Mouse (Mus musculus) forebrain, embryonic 16.5 days (tissue): ENCODE results near the gene Rps11. TPM values are rescaled to one million over a fixed set of nuclear protein-coding genes. Genes with fewer than 3 reads are reported as not detected.

Experiments used
- ATAC-seq: fragments of 200-750 bp; cut with Nextera tagmentation; 2 replicates; pipeline ENCODE4 v1.8.0; 2017; ENCODE audit warnings: mild to moderate bottlenecking, moderate library complexity
- H3K27ac ChIP-seq: fragments of 300-500 bp; sonication (generic); 2 replicates; pipeline ENCODE4 v1.5.1; 2014; ENCODE audit warnings: low read length, control low read depth
- H3K27me3 ChIP-seq: fragments of 300-500 bp; sonication (generic); replicated peaks from 2 replicates; pipeline ENCODE4 v1.6.1; 2014; ENCODE audit warnings: low read length; ENCODE audit not compliant: control insufficient read depth, insufficient read depth
- H3K36me3 ChIP-seq: fragments of 300-500 bp; sonication (generic); 2 replicates; pipeline ENCODE4 v1.6.1; 2014; ENCODE audit not compliant: control insufficient read depth, insufficient read depth
- H3K4me1 ChIP-seq: fragments of 300-500 bp; sonication (generic); replicated peaks from 2 replicates; pipeline ENCODE4 v1.6.1; 2014; ENCODE audit warnings: low read length; ENCODE audit not compliant: control insufficient read depth, insufficient read depth
- H3K4me2 ChIP-seq: fragments of 300-500 bp; sonication (generic); 2 replicates; pipeline ENCODE4 v1.6.1; 2014; ENCODE audit warnings: mild to moderate bottlenecking, low read length, control low read depth
- H3K4me3 ChIP-seq: fragments of 300-500 bp; sonication (generic); replicated peaks from 2 replicates; pipeline ENCODE4 v1.5.1; 2014; ENCODE audit warnings: mild to moderate bottlenecking, low read length, control low read depth
- H3K9ac ChIP-seq: fragments of 300-500 bp; sonication (generic); replicated peaks from 2 replicates; pipeline ENCODE4 v1.6.1; 2014; ENCODE audit warnings: low read depth, low read length, control low read depth
- H3K9me3 ChIP-seq: fragments of 300-500 bp; sonication (generic); 2 replicates; pipeline ENCODE4 v1.6.1; 2016; ENCODE audit warnings: low read length; ENCODE audit not compliant: control insufficient read depth
- WGBS: fragments of 180-500 bp; shearing (Covaris S2); extraction: QIAGEN DNeasy Blood & Tissue Kit; methylation state at CpG from one replicate; pipeline ENCODE4 v1.1.7; 2014; 5-methylcytosine and 5-hydroxymethylcytosine counted together
- polyA plus RNA-seq: library from polyadenylated mRNA; unstranded; fragments of >200 nt; fragmentation: Nextera tagmentation; extraction: Ambion mirVana; gene quantifications from 2 replicates; pipeline ENCODE4 v1.2.1, GENCODE M21; 2015

Rps11 gene
- polyA plus RNA-seq, 1 experiment from 2014 or later: 860 TPM

DNA sequence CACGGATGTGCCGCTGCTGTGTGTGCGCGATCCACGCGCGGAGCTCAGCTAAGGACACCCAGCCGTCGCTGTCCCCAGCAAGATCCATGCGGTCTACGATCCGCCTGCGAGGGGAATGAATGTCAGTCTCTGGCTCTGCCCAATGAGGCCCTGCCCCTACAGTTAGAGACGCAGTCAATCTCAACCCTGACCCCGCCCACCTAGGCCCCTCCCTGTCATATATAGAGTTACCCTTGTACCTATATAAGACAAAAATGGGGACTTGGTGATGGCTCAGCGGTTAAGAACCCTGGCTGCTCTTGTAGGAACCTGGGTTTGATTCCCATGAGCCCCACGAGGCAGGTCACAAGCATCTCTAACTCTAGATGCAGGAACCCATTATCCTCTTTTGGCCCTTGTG is 35.6 kb downstream of the Rps11 start:
- Histone ChIP-seq H3K27me3 (no peaks in the 10 kb centered on the region), H3K9me3 (no peaks in the 10 kb centered on the region), H3K4me2 (no peak overlapping the region), H3K9ac (no peak overlapping the region), H3K36me3 (peaks cover 6% of the 10 kb centered on the region; the same call in 1 of the 2 replicates), H3K27ac (no peak overlapping the region), H3K4me1 (peaks cover 11% of the 10 kb centered on the region), H3K4me3 (no peak overlapping the region)
- no peak for ATAC-seq
- 94% methylated on average over 17 of the region's 17 CpGs for WGBS

DNA sequence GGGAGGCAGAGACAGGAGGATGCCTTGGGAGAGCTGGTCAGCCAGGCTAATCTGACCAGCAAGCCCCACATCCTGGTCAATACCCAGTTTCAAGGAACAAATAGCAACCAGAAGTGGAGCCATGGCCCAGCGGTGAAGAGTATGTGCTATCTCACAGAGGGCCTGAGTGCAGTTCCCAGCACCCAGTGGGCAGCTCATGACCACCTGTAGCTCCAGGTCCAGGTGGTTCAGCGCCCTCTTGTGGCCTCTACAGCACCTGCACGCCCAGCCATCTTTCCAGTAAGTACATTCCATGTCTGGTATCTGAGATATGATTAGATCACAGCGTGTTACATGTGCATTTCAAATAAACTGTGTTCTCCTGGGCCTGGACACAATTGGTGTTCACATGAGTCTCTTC is 38.2 kb downstream of the Rps11 start:
- Histone ChIP-seq H3K9ac (no peak overlapping the region), H3K4me2 (no peak overlapping the region), H3K27me3 (no peaks in the 10 kb centered on the region), H3K36me3 (peaks cover 6% of the 10 kb centered on the region; the same call in 1 of the 2 replicates), H3K4me3 (no peak overlapping the region), H3K27ac (no peak overlapping the region), H3K4me1 (peaks cover under 1% of the 10 kb centered on the region; the same call in 1 of the 2 replicates), H3K9me3 (no peaks in the 10 kb centered on the region)
- 78% methylated on average over 4 of the region's 4 CpGs for WGBS
- ATAC-seq: no peak

DNA sequence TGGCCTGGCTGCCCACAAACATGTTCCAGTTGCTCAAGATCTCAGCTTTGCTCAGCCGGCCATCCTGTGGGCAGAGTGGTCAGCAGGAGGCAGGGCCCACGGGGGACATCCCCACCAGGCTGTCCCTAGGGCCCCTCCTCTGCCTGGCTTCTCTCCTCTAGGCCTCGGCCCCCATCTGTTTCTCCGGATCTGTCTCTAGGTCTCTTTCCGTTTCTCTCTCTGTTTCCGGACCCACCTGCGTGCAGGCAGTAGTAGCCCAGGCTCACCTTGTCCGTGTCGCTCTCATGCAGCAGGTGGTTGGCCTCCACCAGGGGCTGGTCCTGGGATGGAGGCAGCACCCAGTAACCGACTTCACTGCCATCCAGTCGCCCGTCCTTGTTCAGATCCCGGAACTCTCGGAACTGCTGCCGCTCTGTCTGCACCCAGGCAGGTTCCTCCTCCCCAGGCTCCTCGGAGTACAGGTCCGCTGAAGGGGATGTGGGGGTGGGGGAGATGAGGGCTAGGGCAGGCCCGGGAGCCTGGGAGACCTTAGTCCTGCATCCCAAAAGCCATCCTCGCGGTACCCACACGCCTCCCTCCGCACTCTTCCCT is 40.8 kb downstream of the Rps11 start:
- Histone ChIP-seq H3K36me3 (peaks cover 6% of the 10 kb centered on the region; the same call in 1 of the 2 replicates), H3K27ac (no peak overlapping the region), H3K4me2 (no peak overlapping the region), H3K27me3 (no peaks in the 10 kb centered on the region), H3K4me3 (no peak overlapping the region), H3K9ac (no peak overlapping the region), H3K4me1 (no peaks in the 10 kb centered on the region), H3K9me3 (no peaks in the 10 kb centered on the region)
- WGBS: 89% methylated on average over 22 of the region's 22 CpGs
- ATAC-seq: no peak

DNA sequence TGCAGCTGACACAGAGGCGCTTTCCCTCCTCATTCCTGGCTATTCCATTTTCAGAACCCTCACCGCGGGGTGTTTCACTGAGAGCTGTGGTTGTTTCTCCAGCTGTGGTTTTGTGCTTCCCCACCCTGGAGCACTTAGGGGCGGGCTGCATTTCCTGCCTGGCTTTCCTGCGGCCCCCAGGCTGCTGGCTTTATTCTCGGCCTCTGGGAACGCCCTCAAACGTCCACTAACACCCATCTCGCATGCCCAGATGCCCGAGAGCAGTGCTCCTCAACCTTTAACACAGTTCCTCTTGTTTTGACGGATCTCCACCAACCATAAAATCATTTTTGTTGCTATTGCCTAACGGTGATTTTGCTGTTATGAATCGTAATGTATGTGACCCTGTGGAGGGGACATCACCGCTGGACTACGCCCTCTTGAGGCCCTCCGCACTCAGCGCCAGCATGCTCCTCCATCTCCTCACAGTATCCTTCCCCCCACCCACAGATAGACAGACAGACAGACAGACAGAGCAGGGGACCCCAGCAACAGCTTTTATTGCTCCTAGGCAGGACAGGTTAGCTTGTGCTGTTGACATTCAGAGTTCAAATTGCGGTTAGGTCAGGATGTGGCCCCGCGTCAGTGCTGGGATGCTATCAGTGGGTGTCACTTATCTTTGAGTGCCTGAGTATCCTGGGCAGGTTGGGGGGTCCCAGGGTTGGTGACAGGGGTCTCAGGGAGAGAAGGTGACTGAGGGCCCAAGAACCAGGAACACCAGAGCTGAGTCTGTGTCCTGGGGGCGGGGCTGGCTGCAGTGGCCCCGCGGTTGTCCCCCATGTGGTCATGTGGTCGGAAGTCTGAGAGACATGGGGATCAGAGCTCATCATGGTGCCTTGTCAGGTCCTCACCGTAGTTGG is 41.6 kb downstream of the Rps11 start:
- no peak overlapping the region for H3K4me2 ChIP-seq
- no peaks in the 10 kb centered on the region for H3K27me3 ChIP-seq
- 82% methylated on average over 25 of the region's 25 CpGs for WGBS
- H3K4me3 ChIP-seq: no peak overlapping the region
- no peak for ATAC-seq
- H3K36me3 ChIP-seq: peaks cover 6% of the 10 kb centered on the region; the same call in 1 of the 2 replicates
- H3K9me3 ChIP-seq: no peaks in the 10 kb centered on the region
- no peak overlapping the region for H3K27ac ChIP-seq
- H3K9ac ChIP-seq: no peak overlapping the region
- H3K4me1 ChIP-seq: no peaks in the 10 kb centered on the region

DNA sequence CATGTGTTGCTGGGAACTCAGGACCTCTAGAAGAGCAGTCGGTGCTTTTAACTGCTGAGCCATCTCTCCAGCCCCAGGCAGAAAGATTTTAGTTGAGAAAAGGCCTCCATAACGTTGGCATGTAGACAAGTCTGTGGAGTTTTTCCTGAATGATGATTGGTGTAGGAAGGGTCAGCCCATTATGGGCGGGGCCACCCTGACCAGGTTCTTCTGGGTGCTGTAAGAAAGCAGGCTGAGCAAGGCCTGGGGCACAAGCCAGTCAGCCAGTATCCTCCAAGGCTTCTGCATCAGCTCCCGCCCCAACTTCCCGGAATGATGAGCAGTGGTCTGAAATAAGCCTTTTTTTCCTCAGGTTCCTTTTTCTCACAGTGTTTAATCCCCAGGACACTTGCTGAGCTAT is 43.2 kb downstream of the Rps11 start:
- no peak overlapping the region for H3K4me2 ChIP-seq
- H3K27ac ChIP-seq: no peak overlapping the region
- no peak for ATAC-seq
- 0 out of 2 replicates have a peak, but pooled peaks cover 2% of the 10 kb centered on the region for H3K36me3 ChIP-seq
- H3K9me3 ChIP-seq: no peaks in the 10 kb centered on the region
- H3K4me1 ChIP-seq: no peaks in the 10 kb centered on the region
- no peak overlapping the region for H3K4me3 ChIP-seq
- WGBS: 38% methylated on average over 5 of the region's 5 CpGs
- H3K27me3 ChIP-seq: no peaks in the 10 kb centered on the region
- no peak overlapping the region for H3K9ac ChIP-seq

DNA sequence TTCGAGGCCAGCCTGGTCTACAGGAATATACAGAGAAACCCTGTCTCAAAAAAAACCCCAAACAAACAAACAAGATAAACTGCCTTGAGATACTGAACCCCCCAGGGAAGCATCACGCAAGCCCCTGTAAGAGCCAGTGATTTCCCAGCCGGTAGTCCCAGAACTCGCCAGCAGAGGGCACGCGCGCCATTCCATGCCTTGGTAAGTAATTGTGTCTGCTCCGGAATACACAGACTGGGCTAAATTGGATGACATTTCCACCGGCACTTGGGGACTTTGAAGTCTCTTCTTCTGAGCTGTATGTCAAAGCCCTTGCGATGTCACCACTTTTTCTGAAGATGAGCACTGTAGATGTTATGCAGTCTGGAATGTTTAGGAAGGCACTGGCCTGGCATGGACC is 44.4 kb downstream of the Rps11 start:
- WGBS: 2% methylated on average over 10 of the region's 10 CpGs
- Histone ChIP-seq H3K36me3 (no peaks in the 10 kb centered on the region), H3K9me3 (no peaks in the 10 kb centered on the region), H3K4me2 (no peak overlapping the region), H3K9ac (no peak overlapping the region), H3K27me3 (no peaks in the 10 kb centered on the region), H3K4me3 (no peak overlapping the region), H3K4me1 (no peaks in the 10 kb centered on the region), H3K27ac (no peak overlapping the region)
- peak; percentile 75 for ATAC-seq

DNA sequence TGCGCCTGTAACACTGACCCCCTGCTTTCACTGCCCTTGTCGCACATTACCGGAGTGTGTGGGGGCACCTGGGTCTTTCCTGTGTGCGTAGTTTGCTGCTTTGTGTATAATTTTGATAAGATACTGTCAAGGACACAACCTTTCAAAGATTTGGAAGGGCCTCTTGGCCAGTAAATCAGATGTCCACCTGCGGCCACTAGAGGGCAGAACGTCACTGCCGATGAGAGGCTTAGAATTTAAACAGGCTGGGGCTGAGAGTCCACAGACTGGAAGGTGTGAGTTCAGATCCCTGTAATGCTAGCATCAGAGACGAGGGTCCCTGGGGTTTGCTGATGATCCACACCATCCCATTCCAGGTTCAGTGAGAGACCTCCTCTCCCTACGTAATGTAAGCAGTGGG is 45.7 kb downstream of the Rps11 start:
- Histone ChIP-seq H3K9me3 (no peaks in the 10 kb centered on the region), H3K4me1 (no peaks in the 10 kb centered on the region), H3K4me2 (no peak overlapping the region), H3K27ac (no peak overlapping the region), H3K36me3 (no peaks in the 10 kb centered on the region), H3K27me3 (no peaks in the 10 kb centered on the region), H3K9ac (no peak overlapping the region), H3K4me3 (no peak overlapping the region)
- WGBS: 37% methylated on average over 9 of the region's 9 CpGs
- no peak for ATAC-seq

DNA sequence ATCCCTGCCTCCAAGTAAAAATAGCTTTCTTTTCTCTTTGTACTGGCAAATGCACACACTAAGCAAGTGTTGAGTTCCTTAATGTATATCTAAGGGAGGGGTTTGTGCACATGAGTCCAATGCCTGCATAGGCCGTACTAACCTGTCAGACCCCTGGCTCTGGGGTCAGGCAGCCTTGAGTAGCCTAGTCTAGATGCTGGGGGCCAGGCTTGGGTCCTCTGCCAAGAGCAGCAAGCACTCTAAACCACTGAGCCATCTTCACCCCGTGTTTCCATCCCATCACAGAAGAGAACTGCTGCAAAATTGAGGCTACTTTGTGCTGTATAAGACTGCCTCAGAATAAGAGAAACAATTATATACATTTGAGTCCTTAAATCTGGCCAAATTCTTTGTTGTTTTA is 46.4 kb downstream of the Rps11 start:
- H3K36me3 ChIP-seq: no peaks in the 10 kb centered on the region
- no peaks in the 10 kb centered on the region for H3K4me1 ChIP-seq
- H3K4me2 ChIP-seq: no peak overlapping the region
- no peak overlapping the region for H3K9ac ChIP-seq
- H3K27ac ChIP-seq: no peak overlapping the region
- H3K27me3 ChIP-seq: no peaks in the 10 kb centered on the region
- H3K4me3 ChIP-seq: no peak overlapping the region
- ATAC-seq: no peak
- no peaks in the 10 kb centered on the region for H3K9me3 ChIP-seq
- 89% methylated on average over 2 of the region's 2 CpGs for WGBS

DNA sequence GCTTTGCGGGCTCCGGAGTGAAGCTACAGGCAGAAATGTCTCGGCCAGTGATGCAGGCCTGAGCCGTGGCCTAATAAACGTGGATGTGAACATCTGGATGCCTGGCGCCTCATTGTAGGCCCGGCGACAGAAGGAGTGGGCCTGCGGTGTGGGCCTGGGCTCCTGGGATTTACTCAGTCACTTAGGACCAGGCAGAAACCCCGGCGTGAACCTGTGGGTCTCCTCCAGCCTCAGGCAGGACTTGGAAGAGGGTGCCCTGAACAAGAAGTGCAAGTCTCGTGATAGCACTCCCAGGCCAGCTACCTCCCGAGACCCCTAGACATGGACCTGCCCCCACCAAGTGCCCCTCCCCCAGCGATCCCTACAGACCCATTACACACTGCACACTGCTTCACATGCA is 46.9 kb downstream of the Rps11 start:
- Histone ChIP-seq H3K4me1 (no peaks in the 10 kb centered on the region), H3K9ac (no peak overlapping the region), H3K4me2 (no peak overlapping the region), H3K4me3 (no peak overlapping the region), H3K27ac (no peak overlapping the region), H3K27me3 (no peaks in the 10 kb centered on the region), H3K9me3 (no peaks in the 10 kb centered on the region), H3K36me3 (no peaks in the 10 kb centered on the region)
- WGBS: 91% methylated on average over 14 of the region's 14 CpGs
- no peak for ATAC-seq
